Mouse (Mus musculus): ENCODE measurements around the gene Cideb.

DNA sequence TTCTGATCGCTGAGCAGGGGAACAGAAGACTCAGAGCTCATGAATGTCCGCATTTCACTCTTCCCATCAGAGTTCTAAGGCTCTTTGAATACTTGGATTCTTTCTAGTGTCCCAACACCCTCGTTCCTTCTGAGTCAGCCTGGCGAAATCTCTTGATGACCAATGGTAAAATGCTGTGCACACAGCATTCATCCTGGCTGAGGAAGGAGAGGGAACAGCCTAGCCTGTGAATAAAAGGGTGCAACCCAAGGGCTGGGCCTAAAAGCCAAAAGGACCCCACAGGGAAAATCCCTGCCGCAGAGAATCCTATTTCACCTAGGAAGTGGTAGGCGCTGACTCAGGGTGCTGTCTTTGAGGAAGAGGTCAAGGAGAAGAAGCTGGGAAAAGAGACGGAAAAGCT lies 28.1 kb downstream of the Cideb start:
- TF ChIP-seq CEBPB (IDR thresholded peaks at IDR 0.05; ENCODE audit: low read depth) = no peak
- TF ChIP-seq CTCF (IDR thresholded peaks at IDR 0.05; ENCODE audit: control insufficient read depth, insufficient read depth, insufficient read length) = no peak
- no peak for TF ChIP-seq USF1 (IDR thresholded peaks at IDR 0.05; ENCODE audit: low read depth)
